In the genomic region with DNA sequence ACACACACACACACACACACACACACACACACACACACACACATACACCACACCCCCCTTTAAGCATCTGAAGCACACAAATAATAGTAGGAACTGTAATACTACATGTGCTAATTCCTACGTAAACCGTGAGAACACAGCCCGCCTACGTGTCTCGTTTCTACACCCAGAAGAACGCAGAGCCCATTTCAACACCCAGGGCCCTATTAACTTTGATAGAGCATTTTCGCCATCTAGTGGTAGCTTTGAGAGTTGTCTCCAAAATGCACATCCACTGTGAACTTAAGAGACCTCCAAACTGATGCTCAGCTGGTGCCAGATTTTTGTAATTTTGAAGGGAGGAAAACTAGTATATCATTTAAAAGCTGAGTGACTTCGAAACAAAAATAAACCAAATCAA, we compare ENCODE assay signal across 8 mouse cellular contexts.
DNase-seq lines count a peak whose midpoint lies in the region; ATAC-seq lines count a peak whose summit lies in the region.

No protein-coding gene starts in this region.

- no peaks in the 10 kb centered on the region for H3K4me1 ChIP-seq in embryonic facial prominence, embryonic 12.5 days

- no peak overlapping the region for H3K4me3 ChIP-seq in embryonic facial prominence, embryonic 12.5 days

- H3K4me2 ChIP-seq in embryonic facial prominence, embryonic 12.5 days (replicated peaks) = no peak overlapping the region

- no peak overlapping the region for H3K27ac ChIP-seq in embryonic facial prominence, embryonic 12.5 days

- 3% methylated on average over 8 of the region's 8 CpGs for WGBS in embryonic facial prominence, embryonic 12.5 days

- DNase-seq in gastrocnemius, adult 18-20 months (ENCODE audit: low spot score) = peak; percentile 70
- DNase-seq in gastrocnemius, postnatal 36 days = no peak
- DNase-seq in adrenal gland, postnatal 25 days = peak; percentile 5
- peak; percentile 75 for DNase-seq in heart, postnatal 4 days
- peak; percentile 87 for DNase-seq in layer of hippocampus, adult 9-10 months (ENCODE audit: low spot score)
- peak; percentile 71 for DNase-seq in lung, postnatal 14 days
- DNase-seq in right cerebral cortex, postnatal 10 days (ENCODE audit: low spot score in 2 of 2) = peak; percentile 82 to 84

- ATAC-seq in embryonic facial prominence, embryonic 12.5 days (ENCODE audit: insufficient number of reproducible peaks, insufficient read depth, low FRiP score, low TSS enrichment) = peak; percentile 41; the same call in 1 of the 2 replicates

- 0 out of 2 replicates have a peak, but pooled peaks cover 5% of the 10 kb centered on the region for H3K27me3 ChIP-seq in embryonic facial prominence, embryonic 12.5 days

- no peaks in the 10 kb centered on the region for H3K9me3 ChIP-seq in embryonic facial prominence, embryonic 12.5 days

- no peak overlapping the region for H3K9ac ChIP-seq in embryonic facial prominence, embryonic 12.5 days

- no peaks in the 10 kb centered on the region for H3K36me3 ChIP-seq in embryonic facial prominence, embryonic 12.5 days

- intact Hi-C loops in gastrocnemius, postnatal 36 days (cut with DNase I) = loop anchor here (5.0 to 10.0 kb wide), 2 partner anchors 999 to 1026 kb away; no protein-coding TSS in a partner anchor

Comparison
In these comparisons a context has a peak if more than half of its experiments do, and no peak if none do; other contexts are left out.
1. DNase-seq: peak in gastrocnemius, adult 18-20 months (single experiment), adrenal gland, postnatal 25 days (single experiment), heart, postnatal 4 days (single experiment), layer of hippocampus, adult 9-10 months (single experiment), lung, postnatal 14 days (single experiment) and right cerebral cortex, postnatal 10 days (2 of 2); none in gastrocnemius, postnatal 36 days (0 of 2).